Mouse (Mus musculus) heart, embryonic 11.5 days (tissue): ENCODE data around the gene Zfp335. TPM values are rescaled to one million over a fixed set of nuclear protein-coding genes. Genes with fewer than 3 reads are reported as not detected.

Experiments
- ATAC-seq: fragments of 200-750 bp; cut with Nextera tagmentation; replicated peaks from 2 replicates; pipeline ENCODE4 v1.8.0; 2017; ENCODE audit warnings: moderate library complexity; ENCODE audit not compliant: insufficient number of reproducible peaks, low FRiP score, low TSS enrichment
- H3K27ac ChIP-seq: fragments of 300-500 bp; sonication (generic); 2 replicates; pipeline ENCODE4 v1.5.1; 2014; ENCODE audit warnings: mild to moderate bottlenecking, low read depth, low read length
- H3K27me3 ChIP-seq: fragments of 300-500 bp; sonication (generic); 2 replicates; pipeline ENCODE4 v1.6.1; 2014; ENCODE audit warnings: mild to moderate bottlenecking, low read length, mixed read lengths; ENCODE audit not compliant: control insufficient read depth, insufficient read depth
- H3K36me3 ChIP-seq: fragments of 300-500 bp; sonication (generic); 2 replicates; pipeline ENCODE4 v1.6.1; 2014; ENCODE audit warnings: mild to moderate bottlenecking, low read length, moderate library complexity, mixed read lengths; ENCODE audit not compliant: control insufficient read depth, insufficient read depth
- H3K4me1 ChIP-seq: fragments of 300-500 bp; sonication (generic); 2 replicates; pipeline ENCODE4 v1.6.1; 2014; ENCODE audit warnings: low read length; ENCODE audit not compliant: control insufficient read depth, insufficient read depth
- H3K4me2 ChIP-seq: fragments of 300-500 bp; sonication (generic); 2 replicates; pipeline ENCODE4 v1.6.1; 2014; ENCODE audit warnings: mild to moderate bottlenecking, moderate library complexity
- H3K4me3 ChIP-seq: fragments of 300-500 bp; sonication (generic); 2 replicates; pipeline ENCODE4 v1.5.1; 2014; ENCODE audit warnings: low read depth, low read length
- H3K9ac ChIP-seq: fragments of 300-500 bp; sonication (generic); 2 replicates; pipeline ENCODE4 v1.6.1; 2014; ENCODE audit warnings: mild to moderate bottlenecking, low read depth, low read length, moderate library complexity
- H3K9me3 ChIP-seq: fragments of 300-500 bp; sonication (generic); replicated peaks from 2 replicates; pipeline ENCODE4 v1.6.1; 2016; ENCODE audit warnings: low read length; ENCODE audit not compliant: control insufficient read depth
- WGBS: fragments of 180-500 bp; shearing (Covaris S2); extraction: QIAGEN DNeasy Blood & Tissue Kit; methylation state at CpG from one replicate; pipeline ENCODE4 v1.1.7; 2014; ENCODE audit not compliant: insufficient replicate concordance; 5-methylcytosine and 5-hydroxymethylcytosine counted together
- polyA plus RNA-seq: library from polyadenylated mRNA; unstranded; fragments of >200 nt; fragmentation: Nextera tagmentation; extraction: Ambion mirVana; gene quantifications from 2 replicates; pipeline ENCODE4 v1.2.1, GENCODE M21; 2014

Gene Zfp335
- polyA plus RNA-seq, 1 experiment from 2014 or later = 8.9 TPM

DNA sequence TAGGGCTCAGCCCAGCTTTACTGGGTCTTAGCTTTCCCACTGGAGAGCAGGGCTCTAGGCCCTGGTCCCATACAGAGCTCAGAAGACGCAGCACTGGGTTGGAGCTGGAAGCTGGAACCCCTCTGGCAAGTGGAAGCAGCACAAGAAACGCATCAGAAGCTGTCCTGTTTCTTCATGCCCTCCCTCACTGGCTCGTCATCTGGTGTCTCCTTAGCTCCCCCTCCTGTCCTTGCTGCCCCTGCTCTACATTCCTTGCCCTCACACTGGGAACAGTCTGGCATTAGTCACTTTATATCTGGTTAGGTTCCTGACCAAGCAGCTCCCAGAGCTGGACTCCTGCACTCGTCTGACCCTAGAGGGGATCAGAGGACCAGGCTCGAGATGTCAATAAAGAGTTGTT is 17.5 kb downstream of the Zfp335 start:
- no peak overlapping the region for H3K9ac ChIP-seq
- H3K4me3 ChIP-seq = no peak overlapping the region
- H3K4me2 ChIP-seq = no peak overlapping the region
- H3K9me3 ChIP-seq = no peaks in the 10 kb centered on the region
- 61% methylated on average over 5 of the region's 5 CpGs for WGBS
- no peak for ATAC-seq
- peaks cover 71% of the 10 kb centered on the region for H3K36me3 ChIP-seq
- no peaks in the 10 kb centered on the region for H3K4me1 ChIP-seq
- no peak overlapping the region for H3K27ac ChIP-seq
- no peaks in the 10 kb centered on the region for H3K27me3 ChIP-seq

DNA sequence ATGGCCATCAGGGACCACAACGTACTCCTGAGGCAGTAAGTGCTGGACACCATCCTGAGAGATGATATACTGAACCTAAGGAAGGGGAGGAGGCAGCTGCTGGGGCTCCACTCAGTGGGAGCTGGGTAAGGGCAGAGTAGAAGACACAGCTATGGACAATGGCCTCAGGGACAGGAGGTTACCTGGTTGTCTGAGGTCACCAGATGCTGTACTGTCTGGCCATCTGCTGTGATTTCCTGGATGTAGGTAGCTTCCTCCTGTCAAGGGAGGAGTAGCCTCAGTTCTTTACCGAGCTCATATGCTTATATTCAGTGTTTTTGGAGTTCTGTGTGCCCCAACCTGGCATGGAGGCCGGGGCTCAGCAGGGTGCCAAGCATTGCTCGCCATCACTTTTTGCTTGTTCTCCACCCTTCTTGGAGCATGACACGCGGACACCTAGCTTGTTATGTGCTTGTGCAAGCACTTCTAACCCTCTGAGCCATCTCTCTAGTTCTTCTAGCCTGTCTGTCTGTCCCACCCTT is 18.8 kb downstream of the Zfp335 start:
- 91% methylated on average over 6 of the region's 6 CpGs for WGBS
- H3K36me3 ChIP-seq = peaks cover 72% of the 10 kb centered on the region
- no peak overlapping the region for H3K4me2 ChIP-seq
- no peaks in the 10 kb centered on the region for H3K4me1 ChIP-seq
- H3K9ac ChIP-seq = no peak overlapping the region
- no peak for ATAC-seq
- H3K9me3 ChIP-seq = no peaks in the 10 kb centered on the region
- no peaks in the 10 kb centered on the region for H3K27me3 ChIP-seq
- H3K27ac ChIP-seq = no peak overlapping the region
- H3K4me3 ChIP-seq = no peak overlapping the region

DNA sequence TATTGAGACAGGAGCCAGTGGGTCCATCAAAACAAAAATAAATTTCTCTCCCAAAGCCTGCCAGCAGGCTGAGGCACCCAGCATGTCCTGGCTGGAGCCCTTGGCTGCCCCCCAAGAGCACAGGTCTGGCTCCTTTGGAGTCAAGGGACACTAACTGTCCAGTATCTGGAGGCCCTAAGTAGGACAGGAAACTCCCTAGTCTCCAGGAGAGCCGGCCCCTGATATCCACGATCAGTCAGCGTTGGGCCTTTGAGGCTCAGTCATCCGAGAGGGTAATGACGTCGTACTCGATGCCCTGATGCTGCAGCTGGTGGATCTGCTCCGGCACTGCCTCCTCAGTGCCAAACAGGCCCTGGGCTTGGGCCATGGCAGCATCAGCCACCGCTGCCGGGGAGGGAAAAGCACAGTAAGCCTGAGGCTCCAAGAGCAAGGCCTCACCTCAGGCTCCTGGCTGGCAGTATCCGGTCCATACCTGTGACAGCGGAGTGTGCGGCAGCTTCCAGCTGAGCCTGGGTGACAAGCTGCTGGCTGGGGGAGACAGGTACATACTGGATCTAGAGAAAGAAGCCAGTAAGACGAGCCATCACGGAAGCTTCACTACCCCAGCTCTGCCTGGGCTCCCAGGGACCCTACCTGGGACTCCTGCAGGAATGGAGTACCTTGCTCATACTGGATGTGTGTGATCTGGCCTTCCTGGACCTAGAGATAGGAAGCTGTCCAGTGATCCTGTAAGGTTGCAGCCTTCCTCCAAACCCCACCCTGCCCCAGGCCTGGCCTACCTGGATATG is 19.5 kb downstream of the Zfp335 start:
- whole genome bisulfite sequencing = 90% methylated on average over 15 of the region's 15 CpGs
- Histone ChIP-seq H3K4me2 (no peak overlapping the region), H3K4me1 (no peaks in the 10 kb centered on the region), H3K9me3 (no peaks in the 10 kb centered on the region), H3K9ac (no peak overlapping the region), H3K27ac (no peak overlapping the region), H3K27me3 (no peaks in the 10 kb centered on the region), H3K4me3 (no peak overlapping the region), H3K36me3 (peaks cover 70% of the 10 kb centered on the region)
- no peak for ATAC-seq

DNA sequence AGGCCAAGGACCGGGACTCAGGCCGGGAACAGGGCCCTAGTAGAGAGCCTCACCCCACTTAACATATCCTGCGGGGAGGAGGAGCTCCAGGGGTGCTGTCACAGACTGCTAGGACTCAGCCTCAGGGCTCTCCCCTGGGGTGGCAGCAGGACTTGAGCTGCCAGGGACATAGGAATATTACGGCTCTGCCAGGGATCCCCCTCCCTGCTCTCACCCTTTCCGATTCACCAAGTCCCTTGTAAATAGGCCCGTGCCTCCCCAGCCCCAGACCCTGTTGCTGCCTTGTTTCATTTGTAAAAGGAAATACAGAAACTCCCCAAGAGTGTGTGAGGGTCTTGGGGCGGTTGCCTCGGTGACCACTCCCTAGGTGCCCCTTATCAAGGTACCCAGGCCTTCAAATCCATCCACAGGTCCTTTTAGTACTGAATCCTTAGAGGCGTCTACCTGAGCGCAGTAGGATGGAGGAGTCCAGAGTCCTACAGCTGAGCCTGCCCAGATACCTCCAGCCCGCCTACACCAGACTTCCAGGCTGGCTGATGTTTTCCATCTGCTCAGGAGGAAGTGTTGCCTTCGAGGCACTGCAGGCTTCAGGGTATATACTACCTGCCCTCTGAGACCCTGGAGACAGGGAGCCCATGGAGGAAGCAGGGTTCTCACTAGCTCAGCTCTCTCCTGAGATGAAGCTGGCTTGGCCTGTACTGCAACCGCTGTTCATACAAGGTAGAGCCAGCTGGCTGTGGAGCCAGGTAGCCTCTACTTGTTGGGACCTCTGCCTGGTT is 20.3 kb downstream of the Zfp335 start:
- no peak overlapping the region for H3K9ac ChIP-seq
- ATAC-seq = no peak
- H3K9me3 ChIP-seq = no peaks in the 10 kb centered on the region
- no peak overlapping the region for H3K4me2 ChIP-seq
- H3K36me3 ChIP-seq = peaks cover 75% of the 10 kb centered on the region
- no peak overlapping the region for H3K4me3 ChIP-seq
- no peaks in the 10 kb centered on the region for H3K4me1 ChIP-seq
- H3K27ac ChIP-seq = no peak overlapping the region
- H3K27me3 ChIP-seq = no peaks in the 10 kb centered on the region
- WGBS = 87% methylated on average over 12 of the region's 13 CpGs

GRCm38 (mm10) chr2:164890411-164891049 is 21.0 kb downstream of the Zfp335 start:
- ATAC-seq = no peak
- 88% methylated on average over 24 of the region's 24 CpGs for WGBS

GRCm38 (mm10) chr2:164889960-164890359 is 21.6 kb downstream of the Zfp335 start:
- Histone ChIP-seq H3K9ac (no peak overlapping the region), H3K27ac (no peak overlapping the region), H3K9me3 (no peaks in the 10 kb centered on the region), H3K4me1 (no peaks in the 10 kb centered on the region), H3K4me2 (no peak overlapping the region), H3K27me3 (no peaks in the 10 kb centered on the region), H3K4me3 (no peak overlapping the region), H3K36me3 (peaks cover 70% of the 10 kb centered on the region)
- 90% methylated on average over 2 of the region's 2 CpGs for WGBS
- ATAC-seq = no peak

More at GRCm38 (mm10) chr2:164890411-164891049, 21.0 kb downstream of the Zfp335 start:
- Histone ChIP-seq H3K36me3 (peaks cover 70% of the 10 kb centered on the region), H3K4me1 (no peaks in the 10 kb centered on the region), H3K9me3 (no peaks in the 10 kb centered on the region), H3K27ac (no peak overlapping the region), H3K27me3 (no peaks in the 10 kb centered on the region), H3K4me3 (no peak overlapping the region), H3K9ac (no peak overlapping the region), H3K4me2 (no peak overlapping the region)

GRCm38 (mm10) chr2:164888996-164889395 is 22.6 kb downstream of the Zfp335 start:
- Histone ChIP-seq H3K27ac (no peak overlapping the region), H3K36me3 (peaks cover 65% of the 10 kb centered on the region), H3K4me3 (no peak overlapping the region), H3K27me3 (no peaks in the 10 kb centered on the region), H3K4me1 (no peaks in the 10 kb centered on the region), H3K9me3 (no peaks in the 10 kb centered on the region), H3K9ac (0 out of 2 replicates have a peak overlapping the region, but pooled peaks have one; percentile 5), H3K4me2 (no peak overlapping the region)
- ATAC-seq = no peak
- 79% methylated on average over 12 of the region's 12 CpGs for WGBS

- Histone ChIP-seq H3K9me3 (no peaks in the 10 kb centered on the region), H3K4me1 (no peaks in the 10 kb centered on the region), H3K4me3 (no peak overlapping the region), H3K27ac (no peak overlapping the region), H3K36me3 (peaks cover 50% of the 10 kb centered on the region), H3K27me3 (no peaks in the 10 kb centered on the region), H3K4me2 (no peak overlapping the region), H3K9ac (no peak overlapping the region)
- 95% methylated on average over 10 of the region's 10 CpGs for WGBS
- ATAC-seq = no peak
Measured at GRCm38 (mm10) chr2:164886617-164887016, 24.9 kb downstream of the Zfp335 start.
